Mouse (Mus musculus) gastrocnemius, postnatal 10 days (tissue): ENCODE data around the gene 2010111I01Rik. TPM values are rescaled to one million over a fixed set of nuclear protein-coding genes. Genes with fewer than 3 reads are reported as not detected.

Source experiments
- DNase-seq: peaks from one replicate; pipeline ENCODE4 v3.0.0; 2021; ENCODE audit warnings: mixed read lengths
- total RNA-seq, 2 experiments: library from RNA; stranded (reverse); gene quantifications; 2 replicates each; pipeline ENCODE4 v1.2.3; 2021

Gene 2010111I01Rik
- total RNA-seq, 2 experiments from 2014 or later = 67.8 to 110 TPM

DNA sequence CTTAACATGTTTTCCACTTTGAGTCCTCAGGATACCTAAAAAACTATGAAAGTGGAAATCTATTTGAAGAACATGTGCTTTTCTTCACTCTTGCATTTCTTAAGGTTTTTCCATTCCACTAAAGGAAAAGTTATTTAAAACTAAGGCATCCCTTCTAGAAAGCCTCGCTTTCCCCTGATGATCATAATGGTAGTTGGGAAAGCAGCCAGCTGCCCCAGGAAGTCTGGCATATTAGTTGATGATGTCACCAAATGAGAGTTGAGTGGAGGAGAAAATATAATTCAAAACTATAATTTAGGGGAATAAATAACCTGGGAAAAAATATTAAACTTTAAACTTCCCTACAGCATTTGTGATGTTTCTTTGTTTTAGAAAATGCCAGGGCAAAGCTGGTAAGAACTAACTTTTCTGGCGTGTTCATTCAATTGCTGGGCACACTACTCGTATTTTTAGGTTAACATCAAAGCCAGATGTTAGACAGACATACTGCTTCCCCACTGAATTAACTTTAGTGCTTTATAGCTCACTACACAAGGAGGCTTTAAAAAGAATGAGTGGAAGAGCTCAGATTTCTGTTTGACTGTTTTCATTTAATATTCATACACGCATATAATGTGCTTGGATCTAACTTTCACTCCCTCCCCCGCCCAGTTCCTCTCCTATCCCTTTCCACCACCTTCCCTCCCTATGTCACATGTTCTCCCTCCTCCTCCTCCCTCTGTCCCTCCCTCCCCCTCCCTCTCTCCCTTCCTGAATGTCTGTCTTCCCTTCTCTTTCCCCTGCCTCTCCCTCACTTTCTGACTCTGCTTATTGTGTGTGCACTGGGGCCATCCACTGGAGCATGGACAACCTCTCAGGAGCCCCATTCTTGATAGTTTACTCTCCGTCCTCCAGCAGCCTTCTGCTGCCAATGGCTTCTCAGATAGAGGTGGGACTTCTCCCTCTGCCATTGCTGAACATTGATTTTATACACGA is 58.8 kb downstream of the 2010111I01Rik start:
- no peak for DNase-seq

DNA sequence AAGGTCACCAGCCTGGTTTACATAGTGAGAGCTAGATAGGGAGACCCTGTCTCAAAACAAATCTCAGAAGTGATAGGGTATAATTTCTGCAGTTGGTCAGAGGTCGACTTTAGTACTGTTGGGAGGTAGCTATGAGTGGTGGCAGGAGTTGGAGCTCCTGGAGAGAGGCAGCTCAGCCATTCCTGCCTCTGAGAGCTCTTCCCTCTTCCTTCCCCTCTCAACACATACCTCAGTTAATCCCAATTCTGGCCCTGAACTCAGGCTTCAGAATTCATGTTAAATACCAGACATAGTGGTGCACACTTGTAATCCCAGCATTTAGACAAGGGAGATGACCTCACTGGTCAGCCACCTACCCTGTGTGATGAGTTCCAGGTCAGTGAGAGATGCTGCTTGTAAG is 65.3 kb downstream of the 2010111I01Rik start:
- DNase-seq = no peak

- no peak for DNase-seq
These were observed 66.6 kb downstream of the 2010111I01Rik start for GRCm38 (mm10) chr13:63031244-63031643.

GRCm38 (mm10) chr13:63032304-63032830 is 67.7 kb downstream of the 2010111I01Rik start:
- no peak for DNase-seq

DNA sequence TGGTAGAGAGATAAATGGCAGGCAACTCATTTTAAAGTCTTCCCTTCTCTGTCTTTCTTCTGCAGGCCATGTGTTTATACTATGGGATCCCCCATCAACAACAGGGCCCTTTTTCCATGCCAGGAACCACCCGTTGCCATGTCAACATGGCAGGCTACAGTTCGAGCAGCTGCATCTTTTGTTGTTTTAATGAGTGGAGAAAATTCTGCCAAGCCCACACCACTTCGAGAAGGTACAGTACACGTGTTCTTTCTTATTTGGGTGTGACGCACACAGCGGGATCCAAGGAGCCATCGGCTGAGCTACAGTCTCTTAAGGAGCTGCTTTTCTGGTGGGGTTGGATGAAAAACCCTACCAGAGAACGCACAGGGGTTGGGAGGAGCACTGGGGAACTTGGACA is 68.3 kb downstream of the 2010111I01Rik start:
- DNase-seq = no peak

DNA sequence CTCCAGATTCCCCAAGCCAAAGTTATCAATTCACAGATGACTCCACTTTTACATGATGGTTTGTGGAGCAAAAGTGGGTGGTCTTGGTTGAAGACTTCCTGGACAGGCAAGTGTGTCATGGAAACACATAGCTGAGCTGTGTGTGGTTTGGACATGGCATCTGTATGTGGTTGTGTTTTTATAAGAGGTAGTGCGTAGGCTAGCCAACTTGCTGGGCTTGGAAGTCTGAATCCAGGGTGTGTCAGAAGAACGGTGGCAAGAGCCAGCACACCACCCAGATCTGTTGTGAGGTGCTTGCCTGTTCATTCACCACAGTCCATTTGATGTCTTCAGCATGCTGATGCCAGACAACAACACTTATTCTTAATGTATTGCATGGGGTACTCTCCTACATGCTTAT is 68.7 kb downstream of the 2010111I01Rik start:
- DNase-seq = no peak

- DNase-seq = no peak
These were observed 70.0 kb downstream of the 2010111I01Rik start for GRCm38 (mm10) chr13:63034666-63035065.

GRCm38 (mm10) chr13:63037906-63038305 is 73.2 kb downstream of the 2010111I01Rik start:
- DNase-seq = no peak

GRCm38 (mm10) chr13:63038415-63038814 is 73.7 kb downstream of the 2010111I01Rik start:
- no peak for DNase-seq

DNA sequence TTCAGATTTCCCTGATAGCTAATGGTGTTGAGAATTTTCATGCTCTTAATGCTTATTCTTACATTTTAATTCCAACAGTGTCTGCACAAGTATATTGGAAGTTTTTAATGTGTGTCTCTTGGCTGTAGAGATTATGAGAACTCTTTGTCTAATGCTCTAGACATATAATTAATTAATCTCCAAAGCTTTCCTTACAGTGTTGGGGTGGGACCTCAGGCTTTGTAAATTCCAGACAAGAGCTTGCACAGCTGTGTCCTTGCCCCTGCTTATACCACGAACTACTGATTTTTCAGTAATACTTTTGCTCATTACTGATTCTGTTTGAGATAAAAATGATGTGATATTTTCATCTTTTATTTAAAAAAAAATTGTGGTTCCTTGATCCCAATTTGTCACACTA is 74.2 kb downstream of the 2010111I01Rik start:
- no peak for DNase-seq

GRCm38 (mm10) chr13:63039326-63039725 is 74.6 kb downstream of the 2010111I01Rik start:
- DNase-seq = no peak

DNA sequence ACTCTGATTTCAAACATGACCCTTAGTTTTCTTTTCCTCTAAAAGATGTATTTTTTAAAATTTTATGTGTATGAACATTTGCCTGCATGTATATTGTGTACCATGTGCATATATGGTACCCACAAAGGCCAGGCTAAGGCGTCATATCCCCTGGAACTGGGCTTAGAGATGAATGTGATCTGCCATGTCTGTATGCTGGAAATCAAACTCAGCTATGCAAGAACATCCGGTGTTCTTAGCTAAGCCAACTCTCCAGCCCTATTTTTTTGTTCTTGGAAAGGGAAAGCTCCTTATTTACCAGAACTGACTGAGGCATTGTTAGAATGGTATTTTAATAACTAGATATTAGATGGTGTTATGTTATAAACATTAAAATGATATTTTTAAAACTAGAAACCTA is 75.2 kb downstream of the 2010111I01Rik start:
- no peak for DNase-seq

GRCm38 (mm10) chr13:63045504-63046205 is 81.0 kb downstream of the 2010111I01Rik start:
- no peak for DNase-seq

- peak; percentile 74 for DNase-seq
These were observed 81.7 kb downstream of the 2010111I01Rik start for GRCm38 (mm10) chr13:63046206-63047020.

DNA sequence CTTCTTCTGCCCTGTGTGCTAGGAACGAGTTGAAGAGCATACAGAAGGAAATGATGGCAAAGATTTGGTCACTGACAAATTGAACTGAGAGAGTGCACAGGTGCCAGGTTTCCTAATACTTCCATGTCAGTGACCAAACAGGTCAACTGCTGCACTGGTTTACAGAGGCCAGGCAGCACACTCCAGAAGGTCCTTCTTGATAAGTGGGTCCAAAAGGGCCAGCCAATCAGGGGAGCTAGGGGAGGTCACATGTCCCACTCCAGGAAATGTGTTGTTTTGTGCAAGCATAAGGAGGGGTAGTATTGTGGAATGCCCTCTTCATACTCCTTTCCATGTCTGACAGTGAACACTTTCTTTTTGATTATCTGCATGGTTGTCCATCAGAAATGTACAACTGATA is 99.0 kb downstream of the 2010111I01Rik start:
- DNase-seq = no peak

GRCm38 (mm10) chr13:63066607-63067006 is 101.9 kb downstream of the 2010111I01Rik start:
- no peak for DNase-seq

- DNase-seq = no peak
These were observed 103.9 kb downstream of the 2010111I01Rik start for GRCm38 (mm10) chr13:63068371-63069136.

DNA sequence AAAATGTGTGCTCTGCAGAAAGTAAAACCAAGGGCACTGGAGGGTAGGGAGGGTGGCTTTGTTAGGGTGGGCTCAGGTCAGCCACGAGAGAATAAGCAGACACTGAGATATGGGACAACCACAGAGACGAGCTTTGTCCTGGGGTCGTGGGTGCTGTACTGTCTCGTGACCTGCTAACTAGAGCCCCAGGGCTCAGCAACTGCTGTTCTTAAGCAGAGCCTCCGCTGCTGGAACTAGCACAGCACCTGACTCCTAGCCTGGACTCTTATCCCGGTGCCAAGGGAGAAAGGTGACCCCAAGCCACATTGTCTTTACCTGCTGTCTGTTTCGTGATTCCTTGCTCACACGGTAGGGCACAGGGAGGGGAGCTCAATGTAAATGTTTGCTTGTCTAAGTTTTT is 107.2 kb downstream of the 2010111I01Rik start:
- no peak for DNase-seq

- DNase-seq = no peak
These were observed 107.7 kb downstream of the 2010111I01Rik start for GRCm38 (mm10) chr13:63072376-63072775.

DNA sequence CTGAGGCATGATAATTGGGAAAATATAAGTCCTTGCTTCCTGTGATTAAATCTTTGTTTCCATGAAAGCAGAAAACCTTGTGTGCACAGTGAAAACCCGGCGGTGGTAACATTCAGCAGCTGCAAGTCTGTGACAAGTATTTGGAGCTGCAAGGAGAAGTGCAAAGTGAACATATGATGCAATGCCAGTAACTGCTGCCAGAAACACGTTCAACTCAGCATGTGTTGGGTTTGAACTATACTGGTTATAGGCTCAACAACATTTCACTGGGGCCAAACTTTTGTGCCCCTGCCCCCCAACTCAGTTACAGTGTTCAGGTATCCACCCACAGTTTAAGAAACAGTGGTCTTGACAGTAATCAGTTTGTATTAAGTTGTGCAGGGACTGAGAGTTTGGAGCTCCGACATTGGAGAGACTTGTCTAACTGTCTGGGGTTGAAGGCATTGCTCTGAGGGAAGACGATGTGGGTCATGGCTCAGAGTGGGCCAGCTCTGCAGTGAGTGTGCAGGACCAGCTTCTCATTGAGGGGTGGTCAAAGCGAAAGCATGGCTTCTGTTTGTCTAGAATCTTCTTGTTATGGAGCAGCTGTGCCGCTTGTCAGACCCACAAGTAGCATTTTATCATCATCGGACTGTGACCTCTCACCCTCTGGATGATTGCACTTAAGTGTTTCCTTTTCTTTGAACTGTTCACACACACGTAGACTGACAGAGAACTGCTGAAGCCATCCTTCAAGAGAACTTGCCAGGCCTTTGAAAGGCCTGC is 109.4 kb downstream of the 2010111I01Rik start:
- DNase-seq = no peak

GRCm38 (mm10) chr13:63074676-63074991 is 109.9 kb downstream of the 2010111I01Rik start:
- DNase-seq = no peak
